Mouse (Mus musculus) heart, adult 2 months (tissue): ENCODE measurements around the gene Adamtsl1. TPM values are rescaled to one million over a fixed set of nuclear protein-coding genes. Genes with fewer than 3 reads are reported as not detected.

Source experiments
- DNase-seq, 2 experiments: peaks; one replicate each; pipeline ENCODE4 v3.0.0; 2021
- H3K27ac ChIP-seq: fragments of 200-600 bp; 2 replicates; pipeline ENCODE4 v1.8.1; 2022
- H3K27me3 ChIP-seq: fragments of 200-500 bp; 2 replicates; pipeline ENCODE4 v1.6.1; 2012; ENCODE audit warnings: mild to moderate bottlenecking, low read length, inconsistent platforms, mixed read lengths; ENCODE audit not compliant: control insufficient read depth, insufficient read depth
- H3K36me3 ChIP-seq: fragments of 200-500 bp; 2 replicates; pipeline ENCODE4 v1.6.1; 2012; ENCODE audit warnings: low read length, inconsistent platforms; ENCODE audit not compliant: control insufficient read depth, insufficient read depth
- H3K4me1 ChIP-seq: fragments of 200-500 bp; 2 replicates; pipeline ENCODE4 v1.6.1; 2011; ENCODE audit warnings: low read length; ENCODE audit not compliant: control insufficient read depth, insufficient read depth
- H3K4me3 ChIP-seq: fragments of 200-600 bp; 2 replicates; pipeline ENCODE4 v1.8.1; 2022
- H3K79me2 ChIP-seq: fragments of 200-500 bp; replicated peaks from 2 replicates; pipeline ENCODE4 v1.6.1; 2012; ENCODE audit warnings: mild to moderate bottlenecking, inconsistent platforms, low read length, moderate library complexity, mixed read lengths; ENCODE audit not compliant: control insufficient read depth, insufficient read depth
- H3K9ac ChIP-seq: fragments of 200-500 bp; 2 replicates; pipeline ENCODE4 v1.6.1; 2012; ENCODE audit warnings: low read depth, mild to moderate bottlenecking, control low read depth, inconsistent platforms, low read length, mixed read lengths
- CTCF ChIP-seq: fragments of 200-600 bp; IDR thresholded peaks from 2 replicates; pipeline ENCODE4 v1.8.1; 2022; ENCODE audit warnings: antibody characterized with exemption, mild to moderate bottlenecking, moderate library complexity
- EP300 ChIP-seq: fragments of 200-500 bp; IDR thresholded peaks from 2 replicates; pipeline ENCODE4 v1.6.1; 2011; ENCODE audit warnings: low read depth, low read length, control low read depth; ENCODE audit not compliant: insufficient read depth
- POLR2A ChIP-seq: fragments of 200-500 bp; IDR thresholded peaks from 2 replicates; pipeline ENCODE4 v1.6.1; 2011; ENCODE audit warnings: mild to moderate bottlenecking, low read depth, low read length, control low read depth; ENCODE audit not compliant: insufficient read depth
- WGBS: fragments of 180-500 bp; shearing (Covaris S2); methylation state at CpG from one replicate; pipeline ENCODE4 v1.1.7; 2018; 5-methylcytosine and 5-hydroxymethylcytosine counted together
- intact Hi-C: fragments of 180-260 bp; cut with DNase I; formaldehyde crosslinking; loops from one replicate; pipeline ENCODE4 v1.15.1; 2025
- polyA plus RNA-seq: library from polyadenylated mRNA; depleted of rRNA; stranded (reverse); fragments of >200 nt; gene quantifications from 2 replicates; pipeline ENCODE4 v1.2.3, GENCODE M21; 2012
- total RNA-seq, 2 experiments: library from RNA; stranded (reverse); gene quantifications; 2 replicates each; pipeline ENCODE4 v1.2.3; 2021

Gene Adamtsl1
- total and polyA plus RNA-seq, 3 experiments: 2.2 to 3.2 (median 2.4) TPM

GRCm38 (mm10) chr4:86306753-86307152 lies 792.8 kb downstream of the Adamtsl1 start:
- no peak overlapping the region for H3K4me3 ChIP-seq
- H3K27me3 ChIP-seq: no peaks in the 10 kb centered on the region
- TF ChIP-seq CTCF (no peak), EP300 (no peak), POLR2A (no peak)
- peaks cover 3% of the 10 kb centered on the region; the same call in 1 of the 2 replicates for H3K36me3 ChIP-seq
- no peak overlapping the region for H3K9ac ChIP-seq
- no peak for DNase-seq
- intact Hi-C loops: loop anchor here (5.0 kb wide), 1 partner anchor 91 kb away; no protein-coding TSS in a partner anchor
- peaks cover 6% of the 10 kb centered on the region; the same call in 1 of the 2 replicates for H3K4me1 ChIP-seq
- H3K79me2 ChIP-seq: no peaks in the 10 kb centered on the region
- H3K27ac ChIP-seq: no peak overlapping the region

GRCm38 (mm10) chr4:86309178-86309577 lies 795.2 kb downstream of the Adamtsl1 start:
- Histone ChIP-seq H3K27me3 (no peaks in the 10 kb centered on the region), H3K9ac (no peak overlapping the region), H3K27ac (no peak overlapping the region), H3K79me2 (no peaks in the 10 kb centered on the region), H3K4me3 (no peak overlapping the region), H3K4me1 (peaks cover 6% of the 10 kb centered on the region; the same call in 1 of the 2 replicates), H3K36me3 (peaks cover 3% of the 10 kb centered on the region; the same call in 1 of the 2 replicates)
- WGBS: 75% methylated on average over 2 of the region's 2 CpGs
- TF ChIP-seq CTCF: no peak
- DNase-seq: no peak
- intact Hi-C loops: loop anchor here (5.0 kb wide), 1 partner anchor 88 kb away; no protein-coding TSS in a partner anchor

- no peak for TF ChIP-seq POLR2A
- no peak for TF ChIP-seq EP300
- TF ChIP-seq CTCF: no peak
- Histone ChIP-seq H3K4me3 (no peak overlapping the region), H3K79me2 (no peaks in the 10 kb centered on the region), H3K9ac (no peak overlapping the region), H3K27ac (peak overlapping the region; percentile 64), H3K4me1 (peaks cover 6% of the 10 kb centered on the region; the same call in 1 of the 2 replicates), H3K36me3 (peaks cover 3% of the 10 kb centered on the region; the same call in 1 of the 2 replicates), H3K27me3 (no peaks in the 10 kb centered on the region)
- DNase-seq: peak in 1 of 2 experiments; percentile 42
- WGBS: 31% methylated on average over 7 of the region's 7 CpGs
- intact Hi-C loops: no loop called here
These were observed 797.1 kb downstream of the Adamtsl1 start for GRCm38 (mm10) chr4:86310806-86311730.

GRCm38 (mm10) chr4:86312366-86312765 lies 798.4 kb downstream of the Adamtsl1 start:
- H3K27ac ChIP-seq: no peak overlapping the region
- no peak for TF ChIP-seq EP300
- peaks cover 3% of the 10 kb centered on the region; the same call in 1 of the 2 replicates for H3K36me3 ChIP-seq
- H3K9ac ChIP-seq: no peak overlapping the region
- no peak for DNase-seq
- WGBS: 95% methylated on average over 2 of the region's 2 CpGs
- H3K79me2 ChIP-seq: no peaks in the 10 kb centered on the region
- intact Hi-C loops: no loop called here
- H3K4me3 ChIP-seq: no peak overlapping the region
- peaks cover 6% of the 10 kb centered on the region; the same call in 1 of the 2 replicates for H3K4me1 ChIP-seq
- H3K27me3 ChIP-seq: no peaks in the 10 kb centered on the region

GRCm38 (mm10) chr4:86314442-86314841 lies 800.5 kb downstream of the Adamtsl1 start:
- Histone ChIP-seq H3K79me2 (no peaks in the 10 kb centered on the region), H3K4me1 (peaks cover 6% of the 10 kb centered on the region; the same call in 1 of the 2 replicates), H3K27me3 (no peaks in the 10 kb centered on the region), H3K36me3 (peaks cover 3% of the 10 kb centered on the region; the same call in 1 of the 2 replicates), H3K9ac (no peak overlapping the region), H3K27ac (no peak overlapping the region), H3K4me3 (no peak overlapping the region)
- 80% methylated on average over 3 of the region's 3 CpGs for WGBS
- no peak for DNase-seq
- no peak for TF ChIP-seq EP300
- no peak for TF ChIP-seq POLR2A
- TF ChIP-seq CTCF: no peak
- intact Hi-C loops: no loop called here

- Histone ChIP-seq H3K27me3 (no peaks in the 10 kb centered on the region), H3K4me3 (no peak overlapping the region), H3K27ac (no peak overlapping the region), H3K4me1 (peaks cover 6% of the 10 kb centered on the region; the same call in 1 of the 2 replicates), H3K36me3 (peaks cover 3% of the 10 kb centered on the region; the same call in 1 of the 2 replicates), H3K79me2 (no peaks in the 10 kb centered on the region), H3K9ac (no peak overlapping the region)
- no peak for DNase-seq
- intact Hi-C loops: no loop called here
- TF ChIP-seq EP300 (no peak), POLR2A (no peak), CTCF (no peak)
- 78% methylated on average over 4 of the region's 4 CpGs for WGBS
These were observed 801.1 kb downstream of the Adamtsl1 start for GRCm38 (mm10) chr4:86315122-86315521.
